Mouse (Mus musculus) spleen, adult 2 months (tissue): ENCODE data around the gene Ifngr1. TPM values are rescaled to one million over a fixed set of nuclear protein-coding genes. Genes with fewer than 3 reads are reported as not detected.

Experiments
- DNase-seq, 2 experiments: peaks; one replicate each; pipeline versions ENCODE4 v3.0.0 to v3.0.0-alpha.2; 2012 to 2021; ENCODE audit warnings: low spot score in 2 of 2, low read depth in 1 of 2
- H3K27ac ChIP-seq: fragments of 200-500 bp; 2 replicates; pipeline ENCODE4 v1.5.1; 2012; ENCODE audit warnings: low read length, inconsistent platforms; ENCODE audit not compliant: insufficient read depth
- H3K27me3 ChIP-seq: fragments of 200-500 bp; 2 replicates; pipeline ENCODE4 v1.6.1; 2012; ENCODE audit warnings: mild to moderate bottlenecking, moderate library complexity, low read length, inconsistent platforms; ENCODE audit not compliant: control insufficient read depth, insufficient read depth
- H3K36me3 ChIP-seq: fragments of 200-500 bp; 2 replicates; pipeline ENCODE4 v1.6.1; 2012; ENCODE audit warnings: mild to moderate bottlenecking, low read length, inconsistent platforms; ENCODE audit not compliant: control insufficient read depth, insufficient read depth
- H3K4me1 ChIP-seq: fragments of 200-500 bp; 2 replicates; pipeline ENCODE4 v1.6.1; 2011; ENCODE audit warnings: inconsistent platforms; ENCODE audit not compliant: control insufficient read depth, insufficient read depth, insufficient read length
- H3K4me3 ChIP-seq: fragments of 200-500 bp; 2 replicates; pipeline ENCODE4 v1.5.1; 2011; ENCODE audit warnings: mild to moderate bottlenecking, inconsistent platforms; ENCODE audit not compliant: insufficient read depth, insufficient read length; ENCODE audit errors: extremely low read depth
- CTCF ChIP-seq: fragments of 200-500 bp; IDR thresholded peaks from 2 replicates; pipeline ENCODE4 v1.5.1; 2011; ENCODE audit warnings: mild to moderate bottlenecking, inconsistent platforms; ENCODE audit not compliant: insufficient read depth, insufficient read length, insufficient replicate concordance; ENCODE audit errors: extremely low read depth
- POLR2A ChIP-seq: fragments of 200-500 bp; IDR thresholded peaks from 2 replicates; pipeline ENCODE4 v1.6.1; 2011; ENCODE audit warnings: low read depth, low read length, inconsistent platforms
- WGBS: fragments of 180-500 bp; shearing (Covaris S2); methylation state at CpG from one replicate; pipeline ENCODE4 v1.1.7; 2018; 5-methylcytosine and 5-hydroxymethylcytosine counted together
- polyA plus RNA-seq: library from polyadenylated mRNA; depleted of rRNA; stranded (reverse); fragments of >200 nt; gene quantifications from 2 replicates; pipeline ENCODE4 v1.2.3, GENCODE M21; 2012; rRNA removed

Gene Ifngr1
- 36.6 and 40.4 TPM in 2 replicates for polyA plus RNA-seq

DNA sequence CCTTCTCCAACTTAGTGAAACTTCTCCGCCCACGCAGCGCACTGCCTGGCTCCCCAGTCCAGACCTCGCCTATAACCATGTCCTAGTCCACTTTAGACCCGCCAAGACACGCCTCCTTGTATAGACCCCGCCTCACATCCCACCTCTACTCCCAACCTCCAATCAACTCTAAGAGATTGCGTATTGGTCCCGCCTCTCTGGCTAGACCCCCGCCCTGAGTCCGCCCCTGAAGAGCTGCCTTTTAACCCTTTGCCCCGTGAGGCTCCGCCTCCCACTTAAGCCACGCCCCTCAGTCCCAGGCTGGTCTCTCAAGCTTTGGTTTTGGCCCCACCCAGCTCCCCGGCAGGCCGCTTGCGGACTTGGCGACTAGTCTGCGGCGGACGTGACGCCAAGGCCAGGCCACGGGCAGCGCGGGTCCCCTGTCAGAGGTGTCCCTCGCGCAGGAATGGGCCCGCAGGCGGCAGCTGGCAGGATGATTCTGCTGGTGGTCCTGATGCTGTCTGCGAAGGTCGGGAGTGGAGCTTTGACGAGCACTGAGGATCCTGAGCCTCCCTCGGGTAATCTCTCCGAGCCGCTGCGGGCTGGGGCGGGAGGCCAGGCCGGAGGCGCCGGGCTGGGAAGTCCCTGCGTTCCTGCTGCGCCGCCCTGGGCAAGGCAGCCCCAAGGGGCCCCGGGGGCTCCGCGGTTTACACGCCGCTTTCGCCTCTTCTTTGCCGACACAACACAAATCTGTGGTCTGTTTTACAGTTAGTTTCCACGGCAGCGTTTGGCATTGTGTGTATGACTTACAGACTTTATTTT, at the start of gene Ifngr1:
TSS of gene Ifngr1 (plus strand) at position 309 of the 801 bp plus-strand sequence.
- peaks cover 20% of the 10 kb centered on the region for H3K4me1 ChIP-seq
- peak; percentile 96 to 100 for DNase-seq
- WGBS = under 1% methylated on average over 52 of the region's 52 CpGs
- no peaks in the 10 kb centered on the region for H3K36me3 ChIP-seq
- H3K27ac ChIP-seq = peak within 1 kb of the TSS; percentile 99
- H3K27me3 ChIP-seq = no peaks in the 10 kb centered on the region
- peak within 1 kb of the TSS; percentile 92 for H3K4me3 ChIP-seq
- peak; percentile 89 for TF ChIP-seq POLR2A
- no peak for TF ChIP-seq CTCF

DNA sequence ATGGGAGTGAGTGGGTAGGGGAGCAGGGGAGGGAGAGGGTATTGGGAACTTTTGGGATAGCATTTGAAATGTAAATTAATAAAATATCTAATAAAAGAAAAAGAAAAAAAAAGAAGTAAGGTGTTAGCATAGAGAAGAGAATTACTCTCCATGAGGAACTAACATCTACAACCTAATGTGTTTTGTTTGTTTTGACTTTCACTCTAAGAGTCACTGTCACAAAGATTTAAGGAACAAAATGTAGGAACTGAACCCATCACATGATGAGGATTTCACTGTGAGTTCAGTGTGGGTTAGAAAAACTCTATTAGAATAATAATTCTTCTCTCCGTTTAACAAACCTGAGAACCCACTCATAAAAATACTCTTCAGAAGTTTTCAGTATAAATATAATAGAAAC, 44.9 kb upstream of the Ifngr1 start:
- Histone ChIP-seq H3K36me3 (no peaks in the 10 kb centered on the region), H3K27me3 (no peaks in the 10 kb centered on the region), H3K27ac (no peak overlapping the region), H3K4me1 (no peaks in the 10 kb centered on the region; the same call in 1 of the 2 replicates), H3K4me3 (no peak overlapping the region)
- WGBS = 90% methylated on average over 1 of the region's 1 CpGs
- TF ChIP-seq POLR2A = no peak
- TF ChIP-seq CTCF = no peak
- DNase-seq = no peak

DNA sequence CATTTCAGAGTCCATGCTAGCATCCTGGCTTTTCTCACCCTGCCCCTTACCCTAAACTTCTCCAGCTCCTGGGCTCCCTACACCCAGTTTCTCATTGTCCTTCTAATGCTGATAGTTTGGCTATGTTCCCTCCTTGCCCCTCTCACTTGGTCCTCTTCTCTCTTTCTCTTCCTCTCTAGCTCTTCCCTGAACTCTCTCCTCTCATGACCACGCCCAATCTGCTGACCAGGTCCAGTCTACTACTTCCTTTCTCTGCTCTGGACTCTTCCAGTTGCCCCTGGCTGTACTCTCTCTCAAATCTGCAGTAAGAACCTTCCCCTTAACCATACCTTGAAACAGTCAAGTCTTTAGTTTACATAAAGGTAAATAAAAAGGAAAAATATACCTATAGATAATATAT, 43.7 kb upstream of the Ifngr1 start:
- 70% methylated on average over 1 of the region's 1 CpGs for WGBS
- no peak for TF ChIP-seq POLR2A
- TF ChIP-seq CTCF = no peak
- no peak for DNase-seq
- Histone ChIP-seq H3K4me1 (no peaks in the 10 kb centered on the region; the same call in 1 of the 2 replicates), H3K27me3 (no peaks in the 10 kb centered on the region), H3K36me3 (no peaks in the 10 kb centered on the region), H3K4me3 (no peak overlapping the region), H3K27ac (peak overlapping the region; percentile 20)

DNA sequence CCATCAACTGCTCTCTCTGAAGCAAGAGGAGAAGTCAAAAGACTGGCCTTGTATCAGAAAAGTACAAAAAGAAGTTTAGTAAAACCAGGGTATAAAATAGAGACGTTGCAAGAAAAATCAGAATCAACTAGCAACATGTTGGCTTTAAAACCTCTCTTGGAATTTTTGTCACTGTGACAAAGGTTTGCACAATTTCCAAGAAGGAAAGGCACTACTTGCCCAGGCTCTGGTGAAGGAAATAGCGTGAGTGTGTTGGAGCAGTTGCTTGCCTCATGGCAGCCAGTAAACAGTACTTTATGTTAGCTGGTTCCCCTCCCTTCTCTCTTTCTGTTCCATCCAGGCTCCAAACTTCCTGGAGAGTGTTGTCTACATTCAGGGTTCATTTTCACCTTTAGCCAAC, 43.3 kb upstream of the Ifngr1 start:
- no peaks in the 10 kb centered on the region; the same call in 1 of the 2 replicates for H3K4me1 ChIP-seq
- H3K36me3 ChIP-seq = no peaks in the 10 kb centered on the region
- H3K27me3 ChIP-seq = no peaks in the 10 kb centered on the region
- no peak for TF ChIP-seq POLR2A
- TF ChIP-seq CTCF = no peak
- H3K4me3 ChIP-seq = no peak overlapping the region
- 89% methylated on average over 2 of the region's 2 CpGs for WGBS
- no peak overlapping the region for H3K27ac ChIP-seq
- no peak for DNase-seq

DNA sequence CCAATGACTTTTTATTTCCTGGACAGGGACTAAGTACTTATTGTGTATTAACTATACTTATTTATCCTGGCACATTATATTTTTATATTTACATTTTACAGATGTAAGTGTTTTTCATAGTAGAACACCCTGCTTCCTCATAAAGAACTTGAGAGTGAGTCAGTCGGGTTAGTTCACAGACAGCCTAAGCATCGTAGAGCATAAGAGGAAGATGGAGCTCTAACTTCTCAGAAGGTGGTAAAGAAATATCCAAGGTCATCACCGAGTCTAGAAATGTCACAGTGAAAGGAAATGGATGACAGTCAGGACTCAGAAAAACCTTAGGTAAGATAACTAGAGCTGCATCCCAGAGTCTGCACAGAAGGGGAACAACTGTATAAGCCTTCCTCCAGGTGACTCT, 40.2 kb upstream of the Ifngr1 start:
- Histone ChIP-seq H3K4me1 (no peaks in the 10 kb centered on the region; the same call in 1 of the 2 replicates), H3K36me3 (no peaks in the 10 kb centered on the region), H3K27ac (no peak overlapping the region), H3K27me3 (no peaks in the 10 kb centered on the region), H3K4me3 (no peak overlapping the region)
- DNase-seq = no peak
- TF ChIP-seq CTCF = no peak
- TF ChIP-seq POLR2A = no peak
- 23% methylated on average over 3 of the region's 3 CpGs for WGBS

DNA sequence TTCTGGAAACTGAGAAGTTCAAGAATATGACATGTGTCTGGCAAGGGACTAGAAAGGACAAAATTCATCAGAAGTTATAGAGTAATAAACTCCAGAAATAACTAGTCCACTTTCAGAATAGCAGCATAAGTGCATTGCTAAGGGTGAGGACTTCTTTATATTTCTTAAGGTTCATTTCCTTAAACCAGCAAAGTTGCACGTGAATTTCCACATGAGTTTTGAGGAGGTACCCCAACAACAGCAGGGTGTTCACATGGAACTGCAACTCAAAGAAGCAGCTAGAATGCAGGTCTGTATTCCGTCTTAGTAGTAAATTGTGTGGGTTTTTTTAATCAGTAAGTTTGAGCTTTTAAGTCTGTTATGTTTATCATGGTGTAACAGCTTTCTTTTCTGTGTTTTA, 37.9 kb upstream of the Ifngr1 start:
- WGBS = 61% methylated on average over 2 of the region's 2 CpGs
- Histone ChIP-seq H3K4me3 (no peak overlapping the region), H3K27ac (no peak overlapping the region), H3K4me1 (no peaks in the 10 kb centered on the region; the same call in 1 of the 2 replicates), H3K27me3 (no peaks in the 10 kb centered on the region), H3K36me3 (no peaks in the 10 kb centered on the region)
- no peak for DNase-seq
- TF ChIP-seq CTCF = no peak
- no peak for TF ChIP-seq POLR2A

DNA sequence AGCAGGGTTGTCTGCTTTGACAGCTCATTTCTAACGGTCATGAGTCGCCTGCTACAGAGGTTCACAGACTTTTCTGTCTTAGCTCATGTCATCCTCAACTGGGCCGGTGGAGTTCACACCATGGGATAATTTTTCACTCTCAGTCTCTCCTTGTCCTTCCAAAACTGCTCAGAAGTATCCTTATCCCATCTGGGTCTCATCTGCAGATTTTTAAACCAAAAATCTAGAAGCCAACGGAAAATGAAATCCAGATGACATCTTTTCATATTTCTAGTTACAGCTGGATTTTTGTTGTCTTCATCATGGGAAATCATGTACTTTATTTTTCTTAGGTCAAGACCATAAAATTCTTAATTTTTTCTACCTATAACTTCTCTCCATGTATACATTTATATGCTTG, 34.1 kb upstream of the Ifngr1 start:
- H3K4me3 ChIP-seq = no peak overlapping the region
- DNase-seq = no peak
- H3K27me3 ChIP-seq = no peaks in the 10 kb centered on the region
- H3K4me1 ChIP-seq = no peaks in the 10 kb centered on the region
- no peak for TF ChIP-seq POLR2A
- TF ChIP-seq CTCF = no peak
- WGBS = 88% methylated on average over 4 of the region's 4 CpGs
- H3K27ac ChIP-seq = no peak overlapping the region
- no peaks in the 10 kb centered on the region for H3K36me3 ChIP-seq
